Mouse (Mus musculus): ENCODE measurements at regions not wholly inside any gene's neighbourhood (a gene's known extent, or its start where the extent isn't known, plus 50 kb on each side); places are given as distances from the start of the nearest gene placed in this dataset.
A peak's percentile ranks its signal among the peaks of the same experiment; 100 is the strongest.

DNA sequence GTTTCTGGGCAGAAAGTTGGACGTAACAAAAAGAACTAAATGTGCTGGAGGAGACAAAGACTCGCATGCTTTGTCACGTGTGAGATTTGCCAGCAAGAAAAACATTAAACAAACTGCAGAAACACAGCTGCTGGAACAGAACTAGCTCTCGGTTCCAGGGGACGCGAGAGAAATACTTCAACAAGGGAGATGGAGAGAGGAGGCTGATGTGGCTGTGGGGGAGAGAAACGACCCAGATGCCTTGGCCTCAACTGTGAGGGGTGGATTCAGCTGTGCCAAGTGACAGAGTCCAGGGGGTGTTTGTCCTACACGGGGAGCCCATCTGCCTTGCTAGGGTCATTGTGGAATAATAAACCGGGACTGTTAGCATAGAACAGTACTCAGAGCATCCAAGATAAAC lies 174.9 kb downstream of the Ktn1 start:
- no peaks in the 10 kb centered on the region for H3K4me1 ChIP-seq (ENCODE audit: control insufficient read depth, insufficient read depth, low read length)
- no peaks in the 10 kb centered on the region for H3K36me3 ChIP-seq (ENCODE audit: control insufficient read depth, insufficient read depth, low read length)
- H3K27me3 ChIP-seq (ENCODE audit: control insufficient read depth, insufficient read depth, low read length) = no peaks in the 10 kb centered on the region
- DNase-seq (ENCODE audit: low spot score, missing footprints) (no peak), ATAC-seq (ENCODE audit: low FRiP score) (no peak)
- no peak overlapping the region for H3K4me3 ChIP-seq (ENCODE audit: low read depth, low read length)
- WGBS = 78% methylated on average over 9 of the region's 9 CpGs
- H3K9ac ChIP-seq (ENCODE audit: low read length) = no peak overlapping the region
- no peak overlapping the region for H3K27ac ChIP-seq (ENCODE audit: low read depth, low read length)
- no peaks in the 10 kb centered on the region for H3K9me3 ChIP-seq (ENCODE audit: control insufficient read depth, low read length)
- no peak overlapping the region for H3K4me2 ChIP-seq

DNA sequence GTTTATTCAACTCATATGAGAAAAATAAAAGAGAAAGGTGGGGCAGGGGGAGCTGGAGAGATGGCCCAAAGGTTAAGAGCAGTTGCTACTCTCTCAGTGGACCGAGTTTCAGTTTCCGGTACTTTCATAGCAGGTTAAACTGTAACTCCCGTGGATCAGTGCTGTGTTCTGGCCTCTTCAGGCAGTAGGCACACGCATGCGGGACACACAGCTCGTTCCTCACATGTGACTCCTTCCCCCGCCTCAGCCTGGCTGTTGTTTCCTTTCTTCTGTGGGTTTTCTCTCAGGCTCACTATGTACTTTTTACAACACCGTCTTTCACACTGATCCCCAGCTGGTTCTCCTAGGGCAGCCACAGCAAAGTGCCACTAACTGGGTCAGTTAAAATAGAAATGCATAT lies 175.4 kb downstream of the Ktn1 start:
- H3K4me2 ChIP-seq = no peak overlapping the region
- ATAC-seq (ENCODE audit: low FRiP score) = no peak
- DNase-seq (ENCODE audit: low spot score, missing footprints) = no peak
- WGBS = 88% methylated on average over 8 of the region's 8 CpGs
- H3K27me3 ChIP-seq (ENCODE audit: control insufficient read depth, insufficient read depth, low read length) = no peaks in the 10 kb centered on the region
- no peaks in the 10 kb centered on the region for H3K9me3 ChIP-seq (ENCODE audit: control insufficient read depth, low read length)
- no peaks in the 10 kb centered on the region for H3K36me3 ChIP-seq (ENCODE audit: control insufficient read depth, insufficient read depth, low read length)
- no peak overlapping the region for H3K4me3 ChIP-seq (ENCODE audit: low read depth, low read length)
- H3K4me1 ChIP-seq (ENCODE audit: control insufficient read depth, insufficient read depth, low read length) = no peaks in the 10 kb centered on the region
- H3K27ac ChIP-seq (ENCODE audit: low read depth, low read length) = no peak overlapping the region
- no peak overlapping the region for H3K9ac ChIP-seq (ENCODE audit: low read length)

DNA sequence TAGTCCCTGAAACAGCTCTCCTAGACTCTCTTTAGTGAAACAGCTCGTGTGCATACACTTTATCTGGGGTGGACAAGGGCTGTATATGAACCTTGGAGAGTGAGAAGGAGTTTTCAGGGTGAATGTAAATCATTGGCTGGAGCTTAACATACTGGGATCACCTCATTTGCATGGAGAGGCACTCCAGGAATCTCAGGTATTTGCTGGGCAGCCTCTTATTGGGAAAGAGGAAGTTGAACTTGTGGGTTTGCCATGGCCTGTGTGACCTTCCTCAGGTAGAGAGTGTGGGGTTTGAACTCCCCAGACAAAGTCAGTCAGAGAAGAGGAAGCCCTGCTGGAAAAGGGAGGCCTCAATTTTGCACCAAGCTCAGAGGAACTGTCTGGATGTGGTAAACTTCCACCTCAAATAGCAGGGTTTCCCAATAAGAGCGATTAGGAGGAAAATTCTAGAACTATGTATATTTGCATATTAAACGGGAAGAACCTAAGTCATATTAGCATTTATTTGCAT lies 177.3 kb downstream of the Ktn1 start:
- H3K9ac ChIP-seq (ENCODE audit: low read length) = no peak overlapping the region
- H3K9me3 ChIP-seq (ENCODE audit: control insufficient read depth, low read length) = no peaks in the 10 kb centered on the region
- H3K36me3 ChIP-seq (ENCODE audit: control insufficient read depth, insufficient read depth, low read length) = no peaks in the 10 kb centered on the region
- WGBS = 83% methylated on average over 3 of the region's 3 CpGs
- H3K4me3 ChIP-seq (ENCODE audit: low read depth, low read length) = no peak overlapping the region
- H3K27me3 ChIP-seq (ENCODE audit: control insufficient read depth, insufficient read depth, low read length) = no peaks in the 10 kb centered on the region
- ATAC-seq (ENCODE audit: low FRiP score) (no peak), DNase-seq (ENCODE audit: low spot score, missing footprints) (peak; percentile 57)
- H3K27ac ChIP-seq (ENCODE audit: low read depth, low read length) = no peak overlapping the region
- H3K4me1 ChIP-seq (ENCODE audit: control insufficient read depth, insufficient read depth, low read length) = no peaks in the 10 kb centered on the region
- H3K4me2 ChIP-seq = no peak overlapping the region

DNA sequence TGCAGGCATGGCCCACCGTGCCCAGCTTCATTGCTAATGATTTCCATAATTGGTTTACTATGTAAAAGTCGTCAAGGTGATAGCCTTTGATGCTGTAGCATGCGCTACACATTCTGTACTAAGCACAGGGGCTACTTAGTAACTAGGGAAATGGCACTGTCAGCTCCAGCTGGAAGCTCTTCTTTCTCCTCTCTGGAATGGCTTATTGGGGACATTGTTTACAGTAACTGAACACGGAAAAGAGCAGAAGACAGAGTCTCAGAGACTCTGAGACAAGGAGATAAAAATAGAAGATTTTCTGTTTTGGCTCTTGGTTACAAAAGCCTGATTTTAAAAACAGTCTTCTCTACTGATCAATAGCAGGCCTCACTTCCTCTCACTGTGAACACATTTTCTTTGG lies 178.3 kb downstream of the Ktn1 start:
- Histone ChIP-seq H3K36me3 (ENCODE audit: control insufficient read depth, insufficient read depth, low read length) (no peaks in the 10 kb centered on the region), H3K4me1 (ENCODE audit: control insufficient read depth, insufficient read depth, low read length) (no peaks in the 10 kb centered on the region), H3K9me3 (ENCODE audit: control insufficient read depth, low read length) (no peaks in the 10 kb centered on the region), H3K9ac (ENCODE audit: low read length) (no peak overlapping the region), H3K27ac (ENCODE audit: low read depth, low read length) (no peak overlapping the region), H3K27me3 (ENCODE audit: control insufficient read depth, insufficient read depth, low read length) (no peaks in the 10 kb centered on the region), H3K4me3 (ENCODE audit: low read depth, low read length) (no peak overlapping the region), H3K4me2 (no peak overlapping the region)
- ATAC-seq (ENCODE audit: low FRiP score) (no peak), DNase-seq (ENCODE audit: low spot score, missing footprints) (no peak)
- 77% methylated on average over 4 of the region's 4 CpGs for WGBS

DNA sequence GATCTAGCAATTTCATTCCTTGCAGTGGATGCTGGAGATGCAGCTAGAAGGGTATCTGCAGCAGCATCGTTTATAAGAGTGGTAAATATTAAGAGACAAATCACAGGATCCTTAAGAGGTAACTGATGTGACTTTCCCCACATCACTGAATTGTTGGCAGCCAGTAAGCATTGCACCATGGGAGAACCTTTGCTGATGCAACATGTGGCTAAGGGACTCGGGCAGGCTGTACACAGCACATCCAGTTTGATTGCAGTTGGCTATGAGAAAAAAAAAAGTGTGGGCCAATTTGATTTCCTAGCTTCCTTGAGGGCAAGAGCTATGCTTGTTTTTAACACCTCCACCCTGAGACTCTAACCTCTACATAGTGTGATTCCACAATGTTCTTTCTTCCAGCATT lies 179.4 kb downstream of the Ktn1 start:
- 93% methylated on average over 2 of the region's 2 CpGs for WGBS
- H3K4me2 ChIP-seq = no peak overlapping the region
- H3K9me3 ChIP-seq (ENCODE audit: control insufficient read depth, low read length) = no peaks in the 10 kb centered on the region
- peak; percentile 75 for DNase-seq (ENCODE audit: low spot score, missing footprints)
- no peak for ATAC-seq (ENCODE audit: low FRiP score)
- no peaks in the 10 kb centered on the region for H3K27me3 ChIP-seq (ENCODE audit: control insufficient read depth, insufficient read depth, low read length)
- no peak overlapping the region for H3K9ac ChIP-seq (ENCODE audit: low read length)
- no peak overlapping the region for H3K27ac ChIP-seq (ENCODE audit: low read depth, low read length)
- no peaks in the 10 kb centered on the region for H3K36me3 ChIP-seq (ENCODE audit: control insufficient read depth, insufficient read depth, low read length)
- H3K4me3 ChIP-seq (ENCODE audit: low read depth, low read length) = no peak overlapping the region
- no peaks in the 10 kb centered on the region for H3K4me1 ChIP-seq (ENCODE audit: control insufficient read depth, insufficient read depth, low read length)

DNA sequence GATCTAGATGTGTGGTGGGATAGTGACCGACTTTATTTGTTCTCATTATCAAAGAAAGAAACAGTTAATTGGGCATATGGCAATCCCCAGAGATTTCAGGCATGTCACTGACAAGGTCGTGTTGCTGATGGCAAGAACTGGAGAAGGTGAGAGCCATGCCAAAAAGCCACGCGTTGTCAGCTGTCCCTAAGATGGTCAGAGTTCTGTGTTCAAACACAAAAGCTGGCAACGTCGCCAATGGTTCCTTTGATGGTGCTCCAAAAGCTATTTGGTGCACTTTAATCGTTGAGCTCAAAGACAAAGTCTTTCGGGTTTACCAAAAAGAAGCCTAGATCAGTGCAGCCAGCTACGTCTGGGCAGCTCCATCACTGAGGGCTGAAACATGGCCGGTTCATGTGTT lies 185.4 kb downstream of the Ktn1 start:
- Histone ChIP-seq H3K27me3 (ENCODE audit: control insufficient read depth, insufficient read depth, low read length) (no peaks in the 10 kb centered on the region), H3K36me3 (ENCODE audit: control insufficient read depth, insufficient read depth, low read length) (no peaks in the 10 kb centered on the region), H3K27ac (ENCODE audit: low read depth, low read length) (no peak overlapping the region), H3K4me3 (ENCODE audit: low read depth, low read length) (no peak overlapping the region), H3K4me2 (no peak overlapping the region), H3K9me3 (ENCODE audit: control insufficient read depth, low read length) (no peaks in the 10 kb centered on the region), H3K9ac (ENCODE audit: low read length) (no peak overlapping the region), H3K4me1 (ENCODE audit: control insufficient read depth, insufficient read depth, low read length) (no peaks in the 10 kb centered on the region)
- ATAC-seq (ENCODE audit: low FRiP score) (no peak), DNase-seq (ENCODE audit: low spot score, missing footprints) (no peak)
- 86% methylated on average over 10 of the region's 10 CpGs for WGBS

DNA sequence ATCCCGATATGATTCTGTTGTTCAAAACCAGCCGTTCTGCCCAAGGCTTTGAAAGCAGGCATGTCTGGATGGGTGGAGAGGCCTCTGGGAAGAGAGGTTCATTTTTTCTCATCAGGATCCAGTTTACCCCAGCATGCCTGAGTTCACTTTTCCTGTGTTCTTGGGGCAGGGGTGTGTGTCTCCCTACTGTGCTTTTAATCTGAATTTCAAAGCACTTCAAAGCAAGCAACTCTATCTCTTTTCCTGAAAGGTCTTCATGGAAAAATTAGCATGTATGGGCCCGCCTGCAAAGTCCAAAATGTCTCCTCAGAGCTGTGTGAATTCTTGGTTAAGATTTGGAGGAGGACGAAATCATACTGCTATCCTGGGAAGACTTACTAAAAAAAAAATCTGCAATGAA lies 187.2 kb downstream of the Ktn1 start:
- Histone ChIP-seq H3K27ac (ENCODE audit: low read depth, low read length) (no peak overlapping the region), H3K9ac (ENCODE audit: low read length) (no peak overlapping the region), H3K4me3 (ENCODE audit: low read depth, low read length) (no peak overlapping the region), H3K9me3 (ENCODE audit: control insufficient read depth, low read length) (no peaks in the 10 kb centered on the region), H3K36me3 (ENCODE audit: control insufficient read depth, insufficient read depth, low read length) (no peaks in the 10 kb centered on the region), H3K27me3 (ENCODE audit: control insufficient read depth, insufficient read depth, low read length) (no peaks in the 10 kb centered on the region), H3K4me2 (no peak overlapping the region), H3K4me1 (ENCODE audit: control insufficient read depth, insufficient read depth, low read length) (no peaks in the 10 kb centered on the region)
- DNase-seq (ENCODE audit: low spot score, missing footprints) (no peak), ATAC-seq (ENCODE audit: low FRiP score) (no peak)
- WGBS = 79% methylated on average over 4 of the region's 4 CpGs

DNA sequence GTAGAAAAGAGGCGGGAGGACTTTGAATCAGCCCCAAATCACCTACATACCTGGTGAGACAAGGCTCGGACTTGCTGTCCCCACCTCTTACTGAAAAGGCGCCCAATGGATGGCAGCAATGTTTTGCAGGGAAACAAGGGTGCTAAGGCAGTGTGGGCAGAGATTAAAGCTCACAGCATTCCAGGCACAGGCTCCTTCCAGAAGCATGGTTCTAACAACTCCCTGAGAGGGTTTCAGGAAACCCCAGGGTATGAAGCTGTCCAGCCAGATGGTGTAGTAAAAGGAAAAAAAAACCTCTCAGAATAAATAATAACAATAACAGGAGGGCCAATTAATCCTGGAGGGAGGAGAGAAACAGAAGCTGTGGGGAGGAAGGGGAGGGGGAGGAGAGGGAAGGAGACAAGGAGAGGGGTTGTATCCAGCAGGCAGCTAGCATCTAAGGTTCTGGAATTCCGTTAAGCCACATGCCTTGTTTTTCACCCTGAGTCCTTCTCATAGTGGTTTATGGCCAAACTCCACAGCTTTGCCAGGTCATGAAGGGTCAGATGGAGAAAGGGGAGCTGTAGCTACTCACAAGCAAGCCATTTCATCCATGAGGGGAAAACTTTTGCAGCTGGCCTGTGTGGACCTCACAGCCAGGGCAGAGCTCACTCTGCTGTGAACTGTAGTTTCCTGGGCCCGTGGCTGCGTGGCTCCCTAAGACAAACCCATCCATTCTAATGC lies 191.4 kb downstream of the Ktn1 start:
- peak; percentile 83 for DNase-seq (ENCODE audit: low spot score, missing footprints)
- H3K27ac ChIP-seq (ENCODE audit: low read depth, low read length) = no peak overlapping the region
- H3K4me2 ChIP-seq = no peak overlapping the region
- H3K36me3 ChIP-seq (ENCODE audit: control insufficient read depth, insufficient read depth, low read length) = no peaks in the 10 kb centered on the region
- no peaks in the 10 kb centered on the region for H3K4me1 ChIP-seq (ENCODE audit: control insufficient read depth, insufficient read depth, low read length)
- WGBS = 54% methylated on average over 6 of the region's 6 CpGs
- no peak overlapping the region for H3K4me3 ChIP-seq (ENCODE audit: low read depth, low read length)
- H3K9ac ChIP-seq (ENCODE audit: low read length) = no peak overlapping the region
- no peaks in the 10 kb centered on the region for H3K9me3 ChIP-seq (ENCODE audit: control insufficient read depth, low read length)
- no peak for ATAC-seq (ENCODE audit: low FRiP score)
- no peaks in the 10 kb centered on the region for H3K27me3 ChIP-seq (ENCODE audit: control insufficient read depth, insufficient read depth, low read length)

DNA sequence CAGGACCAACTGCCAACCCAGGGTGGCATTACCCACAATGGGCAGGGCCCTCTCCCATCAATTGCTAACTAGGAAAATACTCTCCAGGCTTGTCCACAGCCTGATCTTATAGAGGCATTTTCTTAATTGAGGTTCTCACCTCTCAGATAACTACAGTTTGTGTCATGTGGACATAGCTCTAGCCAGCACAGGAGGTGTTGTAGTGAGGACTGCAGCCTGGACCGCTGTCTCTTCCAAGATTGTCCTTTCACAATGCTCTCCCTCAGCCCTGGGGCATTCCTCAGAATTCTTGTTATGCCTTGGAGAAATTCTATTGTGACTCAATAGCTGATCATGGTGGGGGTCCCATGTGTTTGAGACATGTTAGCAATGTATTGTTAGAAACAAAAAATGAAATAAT lies 196.1 kb downstream of the Ktn1 start:
- no peaks in the 10 kb centered on the region for H3K9me3 ChIP-seq (ENCODE audit: control insufficient read depth, low read length)
- H3K4me2 ChIP-seq = no peak overlapping the region
- H3K9ac ChIP-seq (ENCODE audit: low read length) = no peak overlapping the region
- no peaks in the 10 kb centered on the region for H3K36me3 ChIP-seq (ENCODE audit: control insufficient read depth, insufficient read depth, low read length)
- DNase-seq (ENCODE audit: low spot score, missing footprints) (no peak), ATAC-seq (ENCODE audit: low FRiP score) (no peak)
- H3K27me3 ChIP-seq (ENCODE audit: control insufficient read depth, insufficient read depth, low read length) = no peaks in the 10 kb centered on the region
- no peaks in the 10 kb centered on the region for H3K4me1 ChIP-seq (ENCODE audit: control insufficient read depth, insufficient read depth, low read length)
- H3K4me3 ChIP-seq (ENCODE audit: low read depth, low read length) = no peak overlapping the region
- H3K27ac ChIP-seq (ENCODE audit: low read depth, low read length) = no peak overlapping the region
- 84% methylated on average over 1 of the region's 1 CpGs for WGBS
